Mouse (Mus musculus) spleen, postnatal 14 days (tissue): Measurements from ENCODE around the gene Rbl1.
"Not testable (repeated sequence)": the region's sequence is repeated elsewhere in the genome, so short reads cannot be mapped to it uniquely, and the experiment has no call there.

Experiments used
- DNase-seq, 2 experiments: peaks; one replicate each; pipeline ENCODE4 v3.0.0; 2021 to 2022; ENCODE audit warnings: low spot score in 2 of 2

The Rbl1 gene

GRCm38 (mm10) chr2:157172984-157173383 lies 31.4 kb downstream of the Rbl1 start:
- DNase-seq, result no peak

GRCm38 (mm10) chr2:157170626-157171025 lies 33.7 kb downstream of the Rbl1 start:
- DNase-seq, result no peak

- no peak for DNase-seq
Measured at GRCm38 (mm10) chr2:157170166-157170565, 34.2 kb downstream of the Rbl1 start.

GRCm38 (mm10) chr2:157166371-157167080 lies 37.8 kb downstream of the Rbl1 start:
- DNase-seq, result no peak

- not testable (repeated sequence) for DNase-seq
Measured at GRCm38 (mm10) chr2:157165312-157166224, 38.8 kb downstream of the Rbl1 start.

- no peak for DNase-seq
Measured at GRCm38 (mm10) chr2:157164101-157164500, 40.2 kb downstream of the Rbl1 start.

GRCm38 (mm10) chr2:157156079-157156478 lies 48.3 kb downstream of the Rbl1 start:
- no peak for DNase-seq

- no peak for DNase-seq
Measured at GRCm38 (mm10) chr2:157153235-157153634, 51.1 kb downstream of the Rbl1 start.

- no peak for DNase-seq
Measured at GRCm38 (mm10) chr2:157148417-157148816, 55.9 kb downstream of the Rbl1 start.

- no peak for DNase-seq
Measured at GRCm38 (mm10) chr2:157147397-157148020, 56.8 kb downstream of the Rbl1 start.

- no peak for DNase-seq
Measured at GRCm38 (mm10) chr2:157145173-157145572, 59.2 kb downstream of the Rbl1 start.

GRCm38 (mm10) chr2:157144132-157144531 lies 60.2 kb downstream of the Rbl1 start:
- DNase-seq, result no peak

GRCm38 (mm10) chr2:157141962-157142361 lies 62.4 kb downstream of the Rbl1 start:
- no peak for DNase-seq

- no peak for DNase-seq
Measured at GRCm38 (mm10) chr2:157139251-157139802, 65.0 kb downstream of the Rbl1 start.

- DNase-seq, result no peak
Measured at GRCm38 (mm10) chr2:157138808-157139207, 65.5 kb downstream of the Rbl1 start.

- DNase-seq, result no peak
Measured at GRCm38 (mm10) chr2:157137959-157138731, 66.2 kb downstream of the Rbl1 start.

- DNase-seq, result no peak
Measured at GRCm38 (mm10) chr2:157136646-157137045, 67.7 kb downstream of the Rbl1 start.

- no peak for DNase-seq
Measured at GRCm38 (mm10) chr2:157136176-157136575, 68.2 kb downstream of the Rbl1 start.

- DNase-seq, result no peak
Measured at GRCm38 (mm10) chr2:157135529-157136120, 68.7 kb downstream of the Rbl1 start.

- peak; percentile 95 to 96 for DNase-seq
Measured at GRCm38 (mm10) chr2:157135014-157135413, 69.3 kb downstream of the Rbl1 start, which contains the start of gene Samhd1. TSS of gene Samhd1 (minus strand) at chr2:157135265.

GRCm38 (mm10) chr2:157134479-157134931 lies 69.8 kb downstream of the Rbl1 start:
- peak in 1 of 2 experiments; percentile 24 for DNase-seq
